Mouse (Mus musculus) embryonic fibroblast, embryonic 13.5 days (primary cell): Measurements from ENCODE around the gene Btbd7.

Source experiments
- CTCF ChIP-seq: IDR thresholded peaks from 2 replicates; pipeline ENCODE4 v1.5.1; 2011; ENCODE audit warnings: mild to moderate bottlenecking, control low read depth, low read length, moderate library complexity, borderline replicate concordance; ENCODE audit not compliant: insufficient read depth
- POLR2A ChIP-seq: IDR thresholded peaks from 2 replicates; pipeline ENCODE4 v1.6.1; 2011; ENCODE audit warnings: low read depth, mild to moderate bottlenecking, control low read depth, low read length, moderate library complexity

GRCm38 (mm10) chr12:102761668-102762067 is 116.6 kb downstream of the Btbd7 start:
- TF ChIP-seq CTCF = no peak
- no peak for TF ChIP-seq POLR2A
